ENCODE assay signal across 9 mouse cellular contexts in the genomic region with DNA sequence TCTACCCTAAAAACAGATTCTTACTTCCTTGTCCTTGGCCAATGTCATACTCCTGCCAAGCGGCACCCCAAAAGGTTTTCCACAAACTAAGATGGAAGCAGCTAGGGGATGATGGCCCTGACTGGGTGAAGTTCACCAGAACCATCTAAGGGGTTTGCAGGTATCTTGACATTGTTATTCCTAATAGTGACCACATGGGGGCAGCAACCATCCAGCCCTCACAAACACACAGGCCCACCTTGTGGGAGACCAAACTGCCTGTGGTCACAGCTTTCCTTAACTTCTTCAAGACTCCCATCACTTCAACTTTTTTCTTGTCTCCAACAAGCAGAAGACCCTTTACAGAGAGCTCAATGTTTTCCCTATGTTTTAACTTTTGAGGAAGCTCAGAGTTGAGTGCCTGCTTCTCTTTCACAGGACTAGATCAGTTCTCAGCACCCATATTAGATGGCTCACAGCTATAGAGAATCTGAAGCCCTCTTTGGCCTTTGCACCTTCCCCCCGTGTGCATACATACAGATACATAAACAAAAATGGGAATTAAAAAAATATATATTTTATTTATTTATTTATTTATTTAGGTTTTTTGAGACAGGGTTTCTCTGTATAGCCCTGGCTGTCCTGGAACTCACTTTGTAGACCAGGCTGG. TPM values are rescaled to one million over a fixed set of nuclear protein-coding genes. Genes with fewer than 3 reads are reported as not detected.
DNase-seq lines count a peak whose midpoint lies in the region; ATAC-seq and TF ChIP-seq lines count a peak whose summit lies in the region.
"Had no signal": no experiment of that assay in that cellular context is flagged by ENCODE, and none has a peak within 500 bp of the region (broad histone marks: within the 10 kb centered on the region; RNA-seq: fewer than 3 reads in every experiment).

No protein-coding gene starts in this region.

- intact Hi-C loops in left cerebral cortex, postnatal 10 days (cut with DNase I): no loop called here

- no peak overlapping the region for H3K9ac ChIP-seq in liver, postnatal 0 days (replicated peaks)

- no peaks in the 10 kb centered on the region for H3K27me3 ChIP-seq in liver, postnatal 0 days (ENCODE audit: insufficient read depth, low read length)

- ATAC-seq in activated CD4-positive, CD25-positive, alpha-beta regulatory T cell, adult 4 months: peak; percentile 59
- peak; percentile 94 for ATAC-seq in erythroblast, adult 5-6 weeks (replicated peaks; ENCODE audit: low FRiP score, poor library complexity, severe bottlenecking)
- peak; percentile 76 for ATAC-seq in inflammation-experienced regulatory T-cells, adult 6 months
- ATAC-seq in liver, postnatal 0 days: peak; percentile 64

- H3K9me3 ChIP-seq in liver, postnatal 0 days (ENCODE audit: low read length): no peaks in the 10 kb centered on the region

- peak; percentile 42 to 60 for DNase-seq in layer of hippocampus, postnatal 10 days (ENCODE audit: low spot score in 2 of 2)
- no peak for DNase-seq in layer of hippocampus, adult 9-10 months (ENCODE audit: low spot score)
- peak; percentile 55 for DNase-seq in liver, postnatal 0 days
- no peak for DNase-seq in left cerebral cortex, postnatal 10 days (ENCODE audit: extremely low spot score in 1 of 2, low spot score in 2 of 2)

- no peak overlapping the region for H3K4me2 ChIP-seq in liver, postnatal 0 days (ENCODE audit: low read depth, low read length)

- TF ChIP-seq EP300 in liver, postnatal 0 days (IDR thresholded peaks at IDR 0.05; ENCODE audit: low read depth): no peak

- no peaks in the 10 kb centered on the region for H3K36me3 ChIP-seq in liver, postnatal 0 days (replicated peaks; ENCODE audit: insufficient read depth, low read length)

- TF ChIP-seq POLR2A in olfactory bulb, adult 2 months (IDR thresholded peaks at IDR 0.05; ENCODE audit: insufficient read depth, low read depth, low read length): no peak

- no peak overlapping the region for H3K27ac ChIP-seq in liver, postnatal 0 days (ENCODE audit: low read depth)
- no peak overlapping the region for H3K27ac ChIP-seq in olfactory bulb, adult 2 months (ENCODE audit: insufficient read depth, low read depth, low read length)

- 21% methylated on average over 2 of the region's 2 CpGs for WGBS in liver, postnatal 0 days (ENCODE audit: insufficient replicate concordance)
- WGBS in olfactory bulb, adult 2 months: 49% methylated on average over 2 of the region's 2 CpGs

- peak; percentile 92 for TF ChIP-seq CTCF in liver, postnatal 0 days (IDR thresholded peaks at IDR 0.05; ENCODE audit: low read depth)
- peak; percentile 50 for TF ChIP-seq CTCF in olfactory bulb, adult 2 months (IDR thresholded peaks at IDR 0.05; ENCODE audit: insufficient read depth, low read depth, low read length)

- H3K4me3 ChIP-seq in liver, postnatal 0 days (ENCODE audit: low read depth, low read length): no peak overlapping the region
- no peak overlapping the region for H3K4me3 ChIP-seq in olfactory bulb, adult 2 months (ENCODE audit: insufficient read depth, low read depth, low read length)
- H3K4me3 ChIP-seq: erythroblast, embryonic 14.5 days had no signal

- H3K4me1 ChIP-seq in liver, postnatal 0 days (ENCODE audit: insufficient read depth): no peaks in the 10 kb centered on the region
- no peaks in the 10 kb centered on the region for H3K4me1 ChIP-seq in olfactory bulb, adult 2 months (ENCODE audit: control insufficient read depth, insufficient read depth, low read length)

RNA-seq across cellular contexts. Expression of a gene that starts 21.6 kb away (rescaled TPM):
- total RNA-seq in layer of hippocampus, postnatal 10 days (2021): 10 to 100 TPM; 66.2 to 67.3 TPM
- 10 to 100 TPM; 42.0 to 57.4 TPM for polyA plus RNA-seq in activated CD4-positive, CD25-positive, alpha-beta regulatory T cell, adult 4 months (2017; shearing (Covaris generic))
- 91.1 and 91.3 TPM in 2 replicates for total RNA-seq in erythroblast, adult 5-6 weeks (2015; ENCODE audit: low replicate concordance)
- total RNA-seq in erythroblast, adult 5-6 weeks (2017; ENCODE audit: low replicate concordance): 84.8 and 104 TPM in 2 replicates
- 10 to 100 TPM; 49.4 to 63.1 (median 51.7) TPM for polyA plus RNA-seq in inflammation-experienced regulatory T-cells, adult 6 months (2017; shearing (Covaris generic))
- 10.0 and 15.9 TPM in 2 replicates for polyA plus RNA-seq in liver, postnatal 0 days (2015; fragmentation: Nextera tagmentation; extraction: Ambion mirVana)
- polyA plus RNA-seq in olfactory bulb, adult 2 months (2012; ENCODE audit: insufficient read depth, insufficient read length, low replicate concordance, missing spikeins): not detected in 2 replicates
- 10 to 100 TPM; 57.2 to 66.5 TPM for total RNA-seq in left cerebral cortex, postnatal 10 days (2021)

RNA-seq across cellular contexts. Expression of a gene that starts 21.6 kb away (rescaled TPM):
- 10 to 100 TPM; 49.1 to 50.2 TPM for total RNA-seq in layer of hippocampus, postnatal 10 days (2021)
- 10 to 100 TPM; 42.2 to 50.9 TPM for polyA plus RNA-seq in activated CD4-positive, CD25-positive, alpha-beta regulatory T cell, adult 4 months (2017; shearing (Covaris generic))
- total RNA-seq in erythroblast, adult 5-6 weeks (2015; ENCODE audit: low replicate concordance): 7.7 and 32.6 TPM in 2 replicates
- total RNA-seq in erythroblast, adult 5-6 weeks (2017; ENCODE audit: low replicate concordance): 7.4 and 18.9 TPM in 2 replicates
- polyA plus RNA-seq in inflammation-experienced regulatory T-cells, adult 6 months (2017; shearing (Covaris generic)): 10 to 100 TPM; 35.8 to 82.5 (median 75.5) TPM
- polyA plus RNA-seq in liver, postnatal 0 days (2015; fragmentation: Nextera tagmentation; extraction: Ambion mirVana): 81.2 and 82.4 TPM in 2 replicates
- not detected in 2 replicates for polyA plus RNA-seq in olfactory bulb, adult 2 months (2012; ENCODE audit: insufficient read depth, insufficient read length, low replicate concordance, missing spikeins)
- 10 to 100 TPM; 50.4 to 52.0 TPM for total RNA-seq in left cerebral cortex, postnatal 10 days (2021)

RNA-seq across cellular contexts. Expression of a gene that starts 27.9 kb away (rescaled TPM):
- 100 to 1,000 TPM; 132 to 133 TPM for total RNA-seq in layer of hippocampus, postnatal 10 days (2021)
- polyA plus RNA-seq in activated CD4-positive, CD25-positive, alpha-beta regulatory T cell, adult 4 months (2017; shearing (Covaris generic)): 10 to 100 TPM; 11.7 to 14.3 TPM
- 2.3 TPM in 1 of 2 replicates, not detected in the other for total RNA-seq in erythroblast, adult 5-6 weeks (2015; ENCODE audit: low replicate concordance)
- total RNA-seq in erythroblast, adult 5-6 weeks (2017; ENCODE audit: low replicate concordance): 0.56 and 7.1 TPM in 2 replicates
- polyA plus RNA-seq in inflammation-experienced regulatory T-cells, adult 6 months (2017; shearing (Covaris generic)): 10 to 100 TPM in 2 of 3 experiments, 1 to 10 TPM in 1; 9.5 to 16.2 (median 10.5) TPM
- 3.4 and 4.8 TPM in 2 replicates for polyA plus RNA-seq in liver, postnatal 0 days (2015; fragmentation: Nextera tagmentation; extraction: Ambion mirVana)
- not detected in 2 replicates for polyA plus RNA-seq in olfactory bulb, adult 2 months (2012; ENCODE audit: insufficient read depth, insufficient read length, low replicate concordance, missing spikeins)
- total RNA-seq in left cerebral cortex, postnatal 10 days (2021): 100 to 1,000 TPM; 105 to 111 TPM

RNA-seq across cellular contexts. Expression of a gene that starts 31.7 kb away (rescaled TPM):
- 10 to 100 TPM; 86.2 to 86.6 TPM for total RNA-seq in layer of hippocampus, postnatal 10 days (2021)
- polyA plus RNA-seq in activated CD4-positive, CD25-positive, alpha-beta regulatory T cell, adult 4 months (2017; shearing (Covaris generic)): 100 to 1,000 TPM in 1 of 2 experiments, 10 to 100 TPM in 1; 99.6 to 137 TPM
- 13.0 and 13.6 TPM in 2 replicates for total RNA-seq in erythroblast, adult 5-6 weeks (2015; ENCODE audit: low replicate concordance)
- 33.9 and 71.4 TPM in 2 replicates for total RNA-seq in erythroblast, adult 5-6 weeks (2017; ENCODE audit: low replicate concordance)
- polyA plus RNA-seq in inflammation-experienced regulatory T-cells, adult 6 months (2017; shearing (Covaris generic)): 100 to 1,000 TPM; 113 to 143 (median 123) TPM
- polyA plus RNA-seq in liver, postnatal 0 days (2015; fragmentation: Nextera tagmentation; extraction: Ambion mirVana): 37.8 and 47.7 TPM in 2 replicates
- polyA plus RNA-seq in olfactory bulb, adult 2 months (2012; ENCODE audit: insufficient read depth, insufficient read length, low replicate concordance, missing spikeins): not detected in 2 replicates
- total RNA-seq in left cerebral cortex, postnatal 10 days (2021): 10 to 100 TPM; 73.5 to 78.0 TPM

RNA-seq across cellular contexts. Expression of a gene that starts 40.6 kb away (rescaled TPM):
- total RNA-seq in layer of hippocampus, postnatal 10 days (2021): 10 to 100 TPM; 69.4 to 77.2 TPM
- polyA plus RNA-seq in activated CD4-positive, CD25-positive, alpha-beta regulatory T cell, adult 4 months (2017; shearing (Covaris generic)): 10 to 100 TPM; 12.4 to 17.5 TPM
- 17.1 and 21.5 TPM in 2 replicates for total RNA-seq in erythroblast, adult 5-6 weeks (2015; ENCODE audit: low replicate concordance)
- total RNA-seq in erythroblast, adult 5-6 weeks (2017; ENCODE audit: low replicate concordance): 3.9 TPM in 1 of 2 replicates, not detected in the other
- polyA plus RNA-seq in inflammation-experienced regulatory T-cells, adult 6 months (2017; shearing (Covaris generic)): 10 to 100 TPM; 15.3 to 21.6 (median 15.4) TPM
- 15.6 and 16.9 TPM in 2 replicates for polyA plus RNA-seq in liver, postnatal 0 days (2015; fragmentation: Nextera tagmentation; extraction: Ambion mirVana)
- polyA plus RNA-seq in olfactory bulb, adult 2 months (2012; ENCODE audit: insufficient read depth, insufficient read length, low replicate concordance, missing spikeins): not detected in 2 replicates
- total RNA-seq in left cerebral cortex, postnatal 10 days (2021): 10 to 100 TPM; 61.5 to 72.4 TPM

Comparison
In these comparisons a context has a peak if more than half of its experiments do, and no peak if none do; other contexts are left out.
1. DNase-seq: peak in layer of hippocampus, postnatal 10 days (2 of 2) and liver, postnatal 0 days (single experiment); none in layer of hippocampus, adult 9-10 months (single experiment) and left cerebral cortex, postnatal 10 days (0 of 2).
2. RNA of a gene that starts 21.6 kb away (polyA plus RNA-seq): 81.2 to 82.4 TPM in liver, postnatal 0 days, 35.8 to 82.5 TPM in inflammation-experienced regulatory T-cells, adult 6 months and 42.2 to 50.9 TPM in activated CD4-positive, CD25-positive, alpha-beta regulatory T cell, adult 4 months; not detected in olfactory bulb, adult 2 months; every median in the first group is over 10 times any median in the second.
3. Peak in every context shown above with its lines, with median percentiles within 50 percentile points of each other: ATAC-seq.